ENCODE assay signal across 27 mouse cellular contexts in genomic region chr7:46341471-46341870, GRCm38 (mm10). TPM values are rescaled to one million over a fixed set of nuclear protein-coding genes. Genes with fewer than 3 reads are reported as not detected.
DNase-seq lines count a peak whose midpoint lies in the region; ATAC-seq and TF ChIP-seq lines count a peak whose summit lies in the region.
"Had no signal": no experiment of that assay in that cellular context is flagged by ENCODE, and none has a peak within 500 bp of the region (broad histone marks: within the 10 kb centered on the region; RNA-seq: fewer than 3 reads in every experiment).

No protein-coding gene starts in this region.

- H3K36me3 ChIP-seq in midbrain, postnatal 0 days (ENCODE audit: insufficient read depth, low read length), result no peaks in the 10 kb centered on the region
- H3K36me3 ChIP-seq in midbrain, embryonic 11.5 days (ENCODE audit: control insufficient read depth, insufficient read depth, low read length), result no peaks in the 10 kb centered on the region
- H3K36me3 ChIP-seq in limb, embryonic 13.5 days, result no peaks in the 10 kb centered on the region
- H3K36me3 ChIP-seq: forebrain, embryonic 15.5 days; heart, embryonic 15.5 days; liver, embryonic 13.5 days; midbrain, embryonic 13.5 days; stomach, embryonic 15.5 days had no signal

- no peak overlapping the region for H3K9ac ChIP-seq in midbrain, postnatal 0 days (replicated peaks; ENCODE audit: low read length, poor library complexity, severe bottlenecking)
- no peak overlapping the region for H3K9ac ChIP-seq in midbrain, embryonic 11.5 days (ENCODE audit: low read length)
- no peak overlapping the region for H3K9ac ChIP-seq in limb, embryonic 13.5 days
- H3K9ac ChIP-seq: forebrain, embryonic 15.5 days; heart, embryonic 15.5 days; liver, embryonic 13.5 days; lung, embryonic 14.5 days; midbrain, embryonic 13.5 days; stomach, embryonic 15.5 days had no signal

- no peak overlapping the region for H3K27ac ChIP-seq in midbrain, postnatal 0 days (ENCODE audit: low read depth, low read length)
- H3K27ac ChIP-seq in midbrain, embryonic 11.5 days (ENCODE audit: low read depth, low read length), result no peak overlapping the region
- H3K27ac ChIP-seq in limb, embryonic 13.5 days, result no peak overlapping the region
- H3K27ac ChIP-seq: forebrain, embryonic 15.5 days; heart, adult 2 months; heart, embryonic 15.5 days; liver, embryonic 13.5 days; midbrain, embryonic 13.5 days; stomach, embryonic 15.5 days had no signal

- H3K4me1 ChIP-seq in midbrain, postnatal 0 days (ENCODE audit: insufficient read depth, low read length), result no peaks in the 10 kb centered on the region
- no peaks in the 10 kb centered on the region for H3K4me1 ChIP-seq in midbrain, embryonic 11.5 days (ENCODE audit: control insufficient read depth, insufficient read depth, low read length)
- peaks cover 6% of the 10 kb centered on the region for H3K4me1 ChIP-seq in limb, embryonic 13.5 days
- H3K4me1 ChIP-seq: forebrain, embryonic 15.5 days; heart, embryonic 15.5 days; liver, embryonic 13.5 days; midbrain, embryonic 13.5 days; stomach, embryonic 15.5 days had no signal

- no peak for TF ChIP-seq CTCF in midbrain, postnatal 0 days (IDR thresholded peaks at IDR 0.05)

- H3K27me3 ChIP-seq in midbrain, postnatal 0 days (ENCODE audit: insufficient read depth, low read length), result no peaks in the 10 kb centered on the region
- no peaks in the 10 kb centered on the region for H3K27me3 ChIP-seq in midbrain, embryonic 11.5 days (ENCODE audit: control insufficient read depth, insufficient read depth, low read length)
- H3K27me3 ChIP-seq in limb, embryonic 13.5 days, result peaks cover under 1% of the 10 kb centered on the region; the same call in 1 of the 2 replicates
- H3K27me3 ChIP-seq: heart, embryonic 15.5 days; liver, embryonic 13.5 days; stomach, embryonic 15.5 days had no signal

- ATAC-seq in midbrain, postnatal 0 days (ENCODE audit: low FRiP score), result no peak
- no peak for ATAC-seq in midbrain, embryonic 11.5 days (ENCODE audit: low FRiP score)
- ATAC-seq in limb, embryonic 13.5 days (ENCODE audit: low FRiP score, low read depth), result peak; percentile 80
- no peak for ATAC-seq in inflammation-experienced regulatory T-cells, adult 6 months
- ATAC-seq: activated CD4-positive, CD25-positive, alpha-beta regulatory T cell, adult 4 months; CD4-positive, CD25-positive, alpha-beta regulatory T cell, adult 4 months; forebrain, embryonic 15.5 days; midbrain, embryonic 13.5 days; Patski had no signal

- no peak overlapping the region for H3K4me2 ChIP-seq in midbrain, postnatal 0 days (ENCODE audit: low read depth, low read length, poor library complexity, severe bottlenecking)
- no peak overlapping the region for H3K4me2 ChIP-seq in midbrain, embryonic 11.5 days
- no peak overlapping the region for H3K4me2 ChIP-seq in limb, embryonic 13.5 days (replicated peaks)
- H3K4me2 ChIP-seq: forebrain, embryonic 15.5 days; heart, embryonic 15.5 days; liver, embryonic 13.5 days; lung, embryonic 14.5 days; midbrain, embryonic 13.5 days; stomach, embryonic 15.5 days had no signal

- DNase-seq in midbrain, postnatal 0 days (ENCODE audit: low spot score), result peak; percentile 11
- no peak for DNase-seq in midbrain, embryonic 11.5 days (ENCODE audit: low spot score, missing footprints)
- DNase-seq in gastrocnemius, adult 18-20 months (ENCODE audit: low spot score), result peak; percentile 86
- no peak for DNase-seq in ovary, postnatal 36 days (ENCODE audit: low spot score)
- no peak for DNase-seq in testis, postnatal 10 days (ENCODE audit: low spot score)
- DNase-seq: adrenal gland, postnatal 14 days; cerebellum, adult 18-20 months; cerebellum, postnatal 36 days; heart, adult 2 months; kidney, adult 2 months; kidney, postnatal 10 days; layer of hippocampus, postnatal 36 days; liver, embryonic 13.5 days; lung, embryonic 14.5 days; right cerebral cortex, postnatal 25 days; thymus, adult 2 months had no signal

- 81% methylated on average over 9 of the region's 9 CpGs for WGBS in midbrain, postnatal 0 days
- WGBS in midbrain, embryonic 11.5 days, result 83% methylated on average over 9 of the region's 9 CpGs
- 80% methylated on average over 9 of the region's 9 CpGs for WGBS in limb, embryonic 13.5 days

- H3K9me3 ChIP-seq in midbrain, postnatal 0 days (ENCODE audit: low read length), result no peaks in the 10 kb centered on the region
- H3K9me3 ChIP-seq in midbrain, embryonic 11.5 days (ENCODE audit: control insufficient read depth, low read length), result no peaks in the 10 kb centered on the region
- no peaks in the 10 kb centered on the region for H3K9me3 ChIP-seq in limb, embryonic 13.5 days
- H3K9me3 ChIP-seq: forebrain, embryonic 15.5 days; heart, embryonic 15.5 days; liver, embryonic 13.5 days; midbrain, embryonic 13.5 days; stomach, embryonic 15.5 days had no signal

- H3K4me3 ChIP-seq in midbrain, postnatal 0 days (ENCODE audit: low read depth, low read length), result no peak overlapping the region
- no peak overlapping the region for H3K4me3 ChIP-seq in midbrain, embryonic 11.5 days (ENCODE audit: low read depth, low read length)
- no peak overlapping the region for H3K4me3 ChIP-seq in limb, embryonic 13.5 days
- H3K4me3 ChIP-seq: forebrain, embryonic 15.5 days; heart, adult 2 months; heart, embryonic 15.5 days; liver, embryonic 13.5 days; midbrain, embryonic 13.5 days; stomach, embryonic 15.5 days had no signal

RNA-seq across cellular contexts. Expression of gene Myod1, which starts 34.8 kb away (rescaled TPM):
- 2.8 TPM in 1 of 2 replicates, not detected in the other for total RNA-seq in midbrain, postnatal 0 days (2014; rRNA removed)
- polyA plus RNA-seq in midbrain, postnatal 0 days (2015; fragmentation: Nextera tagmentation; extraction: Ambion mirVana), result 0.11 and 0.52 TPM in 2 replicates
- 0.11 TPM in 1 of 2 replicates, not detected in the other for polyA plus RNA-seq in midbrain, embryonic 11.5 days (2014; fragmentation: Nextera tagmentation; extraction: Ambion mirVana)
- total RNA-seq in gastrocnemius, adult 18-20 months (2021), result 10 to 100 TPM; 14.9 to 15.5 TPM
- polyA plus RNA-seq in limb, embryonic 13.5 days (2015; fragmentation: Nextera tagmentation; extraction: Ambion mirVana), result 59.2 and 69.5 TPM in 2 replicates
- polyA plus RNA-seq in inflammation-experienced regulatory T-cells, adult 6 months (2017; shearing (Covaris generic)), result not detected
- total RNA-seq: adrenal gland, postnatal 14 days; ES-E14; heart, adult 2 months; hematopoietic stem cell, adult 5-6 weeks; layer of hippocampus, postnatal 36 days had no signal
- polyA plus RNA-seq: activated CD4-positive, CD25-positive, alpha-beta regulatory T cell, adult 4 months; CD4-positive, CD25-positive, alpha-beta regulatory T cell, adult 4 months; heart, adult 2 months; midbrain, embryonic 13.5 days; Patski had no signal

RNA-seq across cellular contexts. Expression of gene Kcnc1, which starts 54.8 kb away (rescaled TPM):
- total RNA-seq in midbrain, postnatal 0 days (2014; rRNA removed), result 43.8 and 44.9 TPM in 2 replicates
- polyA plus RNA-seq in midbrain, postnatal 0 days (2015; fragmentation: Nextera tagmentation; extraction: Ambion mirVana), result 24.0 and 26.5 TPM in 2 replicates
- polyA plus RNA-seq in midbrain, embryonic 11.5 days (2014; fragmentation: Nextera tagmentation; extraction: Ambion mirVana), result 1.4 and 1.8 TPM in 2 replicates
- total RNA-seq in gastrocnemius, adult 18-20 months (2021), result 10 to 100 TPM; 59.0 to 67.2 TPM
- polyA plus RNA-seq in limb, embryonic 13.5 days (2015; fragmentation: Nextera tagmentation; extraction: Ambion mirVana), result 0.06 and 0.60 TPM in 2 replicates
- under 1 TPM in 1 of 3 experiments, not detected in 2; 0.16 TPM for polyA plus RNA-seq in inflammation-experienced regulatory T-cells, adult 6 months (2017; shearing (Covaris generic))
- polyA plus RNA-seq: activated CD4-positive, CD25-positive, alpha-beta regulatory T cell, adult 4 months; heart, embryonic 15.5 days had no signal

Comparison
In these comparisons a context has a peak if more than half of its experiments do, and no peak if none do; other contexts are left out.
1. DNase-seq: peak in midbrain, postnatal 0 days (single experiment) and gastrocnemius, adult 18-20 months (single experiment); none in midbrain, embryonic 11.5 days (single experiment), ovary, postnatal 36 days (single experiment) and testis, postnatal 10 days (single experiment).
2. RNA of gene Myod1, which starts 34.8 kb away (polyA plus RNA-seq): 59.2 to 69.5 TPM in limb, embryonic 13.5 days; 0.11 to 0.52 TPM in midbrain, postnatal 0 days, 0.11 TPM in midbrain, embryonic 11.5 days and not detected in inflammation-experienced regulatory T-cells, adult 6 months; every median in the first group is over 10 times any median in the second.